Mouse (Mus musculus) bone marrow, adult 2 months (tissue): ENCODE data around the gene Csrnp3.

Source experiments
- CTCF ChIP-seq: fragments of 200-500 bp; IDR thresholded peaks from 2 replicates; pipeline ENCODE4 v1.5.1; 2011; ENCODE audit warnings: low read length, control low read depth; ENCODE audit not compliant: control insufficient read depth, insufficient read depth
- POLR2A ChIP-seq: fragments of 200-500 bp; IDR thresholded peaks from 2 replicates; pipeline ENCODE4 v1.6.1; 2011; ENCODE audit warnings: low read depth, mild to moderate bottlenecking, control low read depth, low read length, borderline replicate concordance; ENCODE audit not compliant: control insufficient read depth

DNA sequence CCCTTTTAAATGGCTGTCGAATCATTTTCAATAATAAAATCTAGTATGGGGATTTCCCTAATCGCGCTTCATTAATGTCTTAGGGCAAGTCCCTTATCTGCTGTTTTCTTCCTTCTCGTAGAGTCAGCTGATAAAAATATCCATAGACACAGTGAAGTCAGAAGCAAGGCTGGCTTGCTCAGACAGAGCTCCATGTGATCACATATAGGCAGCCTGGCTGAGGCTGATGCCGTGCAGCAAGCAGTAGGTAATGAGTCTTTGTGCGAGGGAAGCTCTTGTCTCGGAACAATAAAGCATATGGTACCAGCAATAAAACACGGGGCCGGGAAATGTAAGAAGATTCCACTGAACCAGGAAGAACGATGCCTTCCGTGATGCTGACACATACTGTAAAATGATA lies 84.4 kb downstream of the Csrnp3 start:
- TF ChIP-seq CTCF = no peak
- no peak for TF ChIP-seq POLR2A
